Mouse (Mus musculus) intestine, embryonic 16.5 days (tissue): ENCODE measurements around the gene Ubr7. TPM values are rescaled to one million over a fixed set of nuclear protein-coding genes. Genes with fewer than 3 reads are reported as not detected.
A peak's percentile ranks its signal among the peaks of the same experiment; 100 is the strongest.

Experiments used
- ATAC-seq: fragments of 200-750 bp; cut with Nextera tagmentation; 2 replicates; pipeline ENCODE4 v1.8.0; 2017; ENCODE audit warnings: moderate TSS enrichment, moderate library complexity
- H3K27ac ChIP-seq: fragments of 300-500 bp; sonication (generic); 2 replicates; pipeline ENCODE4 v1.5.1; 2014; ENCODE audit warnings: mild to moderate bottlenecking, low read length
- H3K27me3 ChIP-seq: fragments of 300-500 bp; sonication (generic); replicated peaks from 2 replicates; pipeline ENCODE4 v1.6.1; 2014; ENCODE audit warnings: low read length, control low read depth, mixed read lengths; ENCODE audit not compliant: control insufficient read depth, insufficient read depth
- H3K36me3 ChIP-seq: fragments of 300-500 bp; sonication (generic); 2 replicates; pipeline ENCODE4 v1.6.1; 2014; ENCODE audit warnings: low read length, control low read depth; ENCODE audit not compliant: control insufficient read depth, insufficient read depth
- H3K4me1 ChIP-seq: fragments of 300-500 bp; sonication (generic); 2 replicates; pipeline ENCODE4 v1.6.1; 2014; ENCODE audit warnings: low read length, control low read depth, mixed read lengths; ENCODE audit not compliant: control insufficient read depth, insufficient read depth
- H3K4me2 ChIP-seq: fragments of 300-500 bp; sonication (generic); 2 replicates; pipeline ENCODE4 v1.6.1; 2014; ENCODE audit warnings: low read depth, low read length, control low read depth
- H3K4me3 ChIP-seq: fragments of 300-500 bp; sonication (generic); 2 replicates; pipeline ENCODE4 v1.5.1; 2014; ENCODE audit warnings: mild to moderate bottlenecking, low read length
- H3K9ac ChIP-seq: fragments of 300-500 bp; sonication (generic); 2 replicates; pipeline ENCODE4 v1.6.1; 2014; ENCODE audit warnings: low read depth, low read length
- H3K9me3 ChIP-seq: fragments of 300-500 bp; sonication (generic); 2 replicates; pipeline ENCODE4 v1.6.1; 2016; ENCODE audit warnings: low read length, control low read depth; ENCODE audit not compliant: control insufficient read depth
- WGBS: fragments of 180-500 bp; shearing (Covaris S2); extraction: QIAGEN DNeasy Blood & Tissue Kit; methylation state at CpG from one replicate; pipeline ENCODE4 v1.1.7; 2014; 5-methylcytosine and 5-hydroxymethylcytosine counted together
- polyA plus RNA-seq: library from polyadenylated mRNA; unstranded; fragments of >200 nt; fragmentation: Nextera tagmentation; extraction: Ambion mirVana; gene quantifications from 2 replicates; pipeline ENCODE4 v1.2.1, GENCODE M21; 2015

Gene Ubr7
- polyA plus RNA-seq, 1 experiment from 2014 or later = 33.6 TPM

GRCm38 (mm10) chr12:102784899-102785592, 27.3 kb downstream of the Ubr7 start:
- H3K4me3 ChIP-seq = no peak overlapping the region
- ATAC-seq = no peak
- 84% methylated on average over 19 of the region's 19 CpGs for WGBS
- H3K4me2 ChIP-seq = no peak overlapping the region
- no peak overlapping the region for H3K27ac ChIP-seq
- H3K4me1 ChIP-seq = no peaks in the 10 kb centered on the region
- H3K27me3 ChIP-seq = no peaks in the 10 kb centered on the region
- no peaks in the 10 kb centered on the region for H3K9me3 ChIP-seq
- H3K36me3 ChIP-seq = peaks cover 10% of the 10 kb centered on the region; the same call in 1 of the 2 replicates
- no peak overlapping the region for H3K9ac ChIP-seq

GRCm38 (mm10) chr12:102785593-102785985, 27.8 kb downstream of the Ubr7 start:
- Histone ChIP-seq H3K27ac (no peak overlapping the region), H3K4me3 (no peak overlapping the region), H3K9ac (no peak overlapping the region), H3K27me3 (no peaks in the 10 kb centered on the region), H3K9me3 (no peaks in the 10 kb centered on the region), H3K4me2 (no peak overlapping the region), H3K4me1 (no peaks in the 10 kb centered on the region), H3K36me3 (peaks cover 14% of the 10 kb centered on the region; the same call in 1 of the 2 replicates)
- no peak for ATAC-seq
- WGBS = 82% methylated on average over 5 of the region's 5 CpGs

GRCm38 (mm10) chr12:102787927-102788326, 30.2 kb downstream of the Ubr7 start:
- H3K4me3 ChIP-seq = no peak overlapping the region
- no peak overlapping the region for H3K4me2 ChIP-seq
- H3K4me1 ChIP-seq = no peaks in the 10 kb centered on the region
- no peak overlapping the region for H3K27ac ChIP-seq
- H3K9me3 ChIP-seq = no peaks in the 10 kb centered on the region
- ATAC-seq = peak; percentile 42; the same call in 1 of the 2 replicates
- H3K27me3 ChIP-seq = no peaks in the 10 kb centered on the region
- WGBS = 80% methylated on average over 7 of the region's 7 CpGs
- H3K9ac ChIP-seq = no peak overlapping the region
- H3K36me3 ChIP-seq = peaks cover 15% of the 10 kb centered on the region; the same call in 1 of the 2 replicates

GRCm38 (mm10) chr12:102799528-102799927, 41.8 kb downstream of the Ubr7 start:
- Histone ChIP-seq H3K4me3 (no peak overlapping the region), H3K27ac (no peak overlapping the region), H3K4me1 (no peaks in the 10 kb centered on the region), H3K9me3 (no peaks in the 10 kb centered on the region), H3K4me2 (no peak overlapping the region), H3K36me3 (no peaks in the 10 kb centered on the region), H3K27me3 (no peaks in the 10 kb centered on the region), H3K9ac (no peak overlapping the region)
- no peak for ATAC-seq
- WGBS = 92% methylated on average over 2 of the region's 2 CpGs

GRCm38 (mm10) chr12:102814858-102815257, 57.1 kb downstream of the Ubr7 start:
- Histone ChIP-seq H3K9ac (no peak overlapping the region), H3K4me2 (no peak overlapping the region), H3K36me3 (no peaks in the 10 kb centered on the region), H3K27me3 (no peaks in the 10 kb centered on the region), H3K4me3 (no peak overlapping the region), H3K4me1 (no peaks in the 10 kb centered on the region), H3K9me3 (no peaks in the 10 kb centered on the region), H3K27ac (no peak overlapping the region)
- 76% methylated on average over 1 of the region's 1 CpGs for WGBS
- no peak for ATAC-seq

GRCm38 (mm10) chr12:102826399-102826798, 68.6 kb downstream of the Ubr7 start:
- H3K4me2 ChIP-seq = no peak overlapping the region
- no peak overlapping the region for H3K4me3 ChIP-seq
- WGBS = 87% methylated on average over 1 of the region's 1 CpGs
- H3K9ac ChIP-seq = no peak overlapping the region
- H3K9me3 ChIP-seq = no peaks in the 10 kb centered on the region
- peak; percentile 55; the same call in 1 of the 2 replicates for ATAC-seq
- H3K36me3 ChIP-seq = no peaks in the 10 kb centered on the region
- no peaks in the 10 kb centered on the region for H3K4me1 ChIP-seq
- H3K27ac ChIP-seq = no peak overlapping the region
- H3K27me3 ChIP-seq = no peaks in the 10 kb centered on the region

- Histone ChIP-seq H3K4me3 (no peak overlapping the region), H3K9me3 (no peaks in the 10 kb centered on the region), H3K9ac (no peak overlapping the region), H3K36me3 (no peaks in the 10 kb centered on the region), H3K4me1 (no peaks in the 10 kb centered on the region), H3K4me2 (no peak overlapping the region), H3K27ac (no peak overlapping the region), H3K27me3 (no peaks in the 10 kb centered on the region)
- no peak for ATAC-seq
- 70% methylated on average over 1 of the region's 1 CpGs for WGBS
These were observed 69.4 kb downstream of the Ubr7 start for GRCm38 (mm10) chr12:102827119-102827518.

Other genes starting within 250 kb of the Ubr7 start
- gene Chga, start 203.0 kb upstream of the Ubr7 start, polyA plus RNA-seq = 26.1 and 28.0 TPM in 2 replicates
- gene Itpk1, start 53.0 kb upstream of the Ubr7 start, polyA plus RNA-seq = 51.4 and 57.1 TPM in 2 replicates
- gene Moap1, start 14.3 kb upstream of the Ubr7 start, polyA plus RNA-seq = 19.3 and 20.2 TPM in 2 replicates
- 16.9 and 17.2 TPM in 2 replicates for gene Tmem251, start 14.2 kb upstream of the Ubr7 start, polyA plus RNA-seq
- gene Gm28051, start 202 bp upstream of the Ubr7 start, polyA plus RNA-seq = not detected in 2 replicates
- 26.7 and 30.0 TPM in 2 replicates for gene Gon7, start 164 bp upstream of the Ubr7 start, polyA plus RNA-seq
- gene Gm20604, start 705 bp downstream of the Ubr7 start, polyA plus RNA-seq = 17.7 and 19.0 TPM in 2 replicates
- 9.5 and 10.0 TPM in 2 replicates for gene Btbd7, start 120.5 kb downstream of the Ubr7 start, polyA plus RNA-seq
- not detected in 2 replicates for gene Cox8c, start 141.3 kb downstream of the Ubr7 start, polyA plus RNA-seq
- gene Unc79, start 190.9 kb downstream of the Ubr7 start, polyA plus RNA-seq = 0.27 and 0.54 TPM in 2 replicates